In the genomic region with DNA sequence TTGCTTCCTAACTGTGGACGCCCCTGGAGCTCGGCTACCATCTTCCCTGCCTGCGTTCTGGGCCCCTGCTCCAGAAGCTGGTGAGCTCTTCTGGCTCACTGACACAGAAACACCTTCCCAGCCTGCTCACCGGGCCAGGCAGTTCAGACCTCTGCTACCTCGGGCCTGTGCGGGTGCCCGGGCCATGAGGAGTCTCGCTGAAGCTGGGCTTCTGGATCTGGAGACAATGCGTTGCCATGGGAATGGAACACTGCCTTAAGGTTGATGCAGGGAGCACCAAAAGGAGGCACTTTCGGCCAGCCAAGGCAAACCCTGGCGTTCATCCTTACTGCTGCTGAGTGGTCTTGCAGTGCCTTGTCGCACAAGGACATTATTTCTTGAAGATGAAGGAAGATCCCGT, we compare ENCODE assay signal across 29 mouse cellular contexts. TPM values are rescaled to one million over a fixed set of nuclear protein-coding genes. Genes with fewer than 3 reads are reported as not detected.
A peak's percentile ranks its signal among the peaks of the same experiment; 100 is the strongest.
DNase-seq lines count a peak whose midpoint lies in the region; ATAC-seq and TF ChIP-seq lines count a peak whose summit lies in the region.
"Had no signal": no experiment of that assay in that cellular context is flagged by ENCODE, and none has a peak within 500 bp of the region (broad histone marks: within the 10 kb centered on the region; RNA-seq: fewer than 3 reads in every experiment).

TSS of gene Ttc23l (minus strand) at position 204 of the 400 bp plus-strand sequence.

- no peak within 1 kb of the TSS for H3K9ac ChIP-seq in embryonic facial prominence, embryonic 12.5 days
- no peak within 1 kb of the TSS for H3K9ac ChIP-seq in midbrain, embryonic 11.5 days (ENCODE audit: low read length)
- H3K9ac ChIP-seq: embryonic facial prominence, embryonic 13.5 days; embryonic facial prominence, embryonic 15.5 days; forebrain, embryonic 12.5 days had no signal

- H3K4me2 ChIP-seq in embryonic facial prominence, embryonic 12.5 days (replicated peaks): no peak within 1 kb of the TSS
- H3K4me2 ChIP-seq in midbrain, embryonic 11.5 days: no peak within 1 kb of the TSS
- H3K4me2 ChIP-seq: embryonic facial prominence, embryonic 13.5 days; embryonic facial prominence, embryonic 15.5 days; forebrain, embryonic 12.5 days had no signal

- 0 out of 2 replicates have a peak, but pooled peaks have one; percentile 10 for ATAC-seq in embryonic facial prominence, embryonic 12.5 days (ENCODE audit: insufficient number of reproducible peaks, insufficient read depth, low FRiP score, low TSS enrichment)
- ATAC-seq in midbrain, embryonic 11.5 days (ENCODE audit: low FRiP score): no peak
- ATAC-seq: CD4-positive, CD25-positive, alpha-beta regulatory T cell, adult 4 months; forebrain, embryonic 14.5 days; forebrain, embryonic 16.5 days had no signal

- H3K9me3 ChIP-seq in embryonic facial prominence, embryonic 12.5 days: no peaks in the 10 kb centered on the region
- no peaks in the 10 kb centered on the region for H3K9me3 ChIP-seq in embryonic facial prominence, embryonic 10.5 days
- H3K9me3 ChIP-seq in midbrain, embryonic 11.5 days (ENCODE audit: control insufficient read depth, low read length): no peaks in the 10 kb centered on the region
- H3K9me3 ChIP-seq: embryonic facial prominence, embryonic 13.5 days; embryonic facial prominence, embryonic 15.5 days; forebrain, embryonic 10.5 days; forebrain, embryonic 12.5 days had no signal

- TF ChIP-seq POLR2A in testis, adult 2 months (IDR thresholded peaks at IDR 0.05; ENCODE audit: control insufficient read depth, low read depth, low read length): peak; percentile 77; the same call in 1 of the 2 replicates

- TF ChIP-seq CTCF in testis, adult 2 months (IDR thresholded peaks at IDR 0.05; ENCODE audit: control insufficient read depth, insufficient read depth, insufficient replicate concordance, low read depth, low read length): no peak

- no peak within 1 kb of the TSS for H3K27ac ChIP-seq in embryonic facial prominence, embryonic 12.5 days
- H3K27ac ChIP-seq in embryonic facial prominence, embryonic 10.5 days (replicated peaks): no peak within 1 kb of the TSS
- H3K27ac ChIP-seq in testis, adult 2 months (ENCODE audit: control insufficient read depth, insufficient read depth, low read depth, low read length): peak within 1 kb of the TSS; percentile 10; the same call in 1 of the 2 replicates
- H3K27ac ChIP-seq in midbrain, embryonic 11.5 days (ENCODE audit: low read depth, low read length): no peak within 1 kb of the TSS
- H3K27ac ChIP-seq: embryonic facial prominence, embryonic 13.5 days; embryonic facial prominence, embryonic 15.5 days; forebrain, embryonic 10.5 days; forebrain, embryonic 12.5 days had no signal

- 89% methylated on average over 13 of the region's 13 CpGs for WGBS in embryonic facial prominence, embryonic 12.5 days
- WGBS in embryonic facial prominence, embryonic 10.5 days: 89% methylated on average over 13 of the region's 13 CpGs
- 80% methylated on average over 13 of the region's 13 CpGs for WGBS in midbrain, embryonic 11.5 days

- H3K4me3 ChIP-seq in embryonic facial prominence, embryonic 12.5 days: no peak within 1 kb of the TSS
- no peak within 1 kb of the TSS for H3K4me3 ChIP-seq in embryonic facial prominence, embryonic 10.5 days
- peak within 1 kb of the TSS; percentile 70 for H3K4me3 ChIP-seq in testis, adult 2 months (ENCODE audit: control insufficient read depth, low read depth, low read length)
- H3K4me3 ChIP-seq in midbrain, embryonic 11.5 days (ENCODE audit: low read depth, low read length): no peak within 1 kb of the TSS
- H3K4me3 ChIP-seq: embryonic facial prominence, embryonic 13.5 days; embryonic facial prominence, embryonic 15.5 days; erythroblast, embryonic 14.5 days; forebrain, embryonic 10.5 days; forebrain, embryonic 12.5 days had no signal

- DNase-seq in embryonic facial prominence, embryonic 10.5 days (ENCODE audit: low spot score): no peak
- no peak for DNase-seq in testis, postnatal 14 days (ENCODE audit: low spot score)
- DNase-seq in ZHBTc4 (ENCODE audit: low read depth, low spot score): peak; percentile 40
- no peak for DNase-seq in adrenal gland, postnatal 25 days
- no peak for DNase-seq in midbrain, embryonic 11.5 days (ENCODE audit: low spot score, missing footprints)
- DNase-seq: adrenal gland, adult 2 months; adrenal gland, postnatal 10 days; adrenal gland, postnatal 36 days; B cell, adult 2 months; cerebellum, adult 11-12 months; cerebellum, adult 8-10 months; cerebellum, adult 9-11 months; cerebellum, postnatal 14 days; cerebellum, postnatal 36 days; embryo, embryonic 11 days had no signal

- no peaks in the 10 kb centered on the region for H3K4me1 ChIP-seq in embryonic facial prominence, embryonic 12.5 days
- no peaks in the 10 kb centered on the region for H3K4me1 ChIP-seq in embryonic facial prominence, embryonic 10.5 days
- H3K4me1 ChIP-seq in testis, adult 2 months (ENCODE audit: control insufficient read depth, insufficient read depth, low read length): peaks cover 3% of the 10 kb centered on the region
- H3K4me1 ChIP-seq in midbrain, embryonic 11.5 days (ENCODE audit: control insufficient read depth, insufficient read depth, low read length): no peaks in the 10 kb centered on the region
- H3K4me1 ChIP-seq: embryonic facial prominence, embryonic 13.5 days; embryonic facial prominence, embryonic 15.5 days; forebrain, embryonic 10.5 days; forebrain, embryonic 12.5 days had no signal

- no peaks in the 10 kb centered on the region for H3K36me3 ChIP-seq in embryonic facial prominence, embryonic 12.5 days
- H3K36me3 ChIP-seq in embryonic facial prominence, embryonic 10.5 days (replicated peaks): no peaks in the 10 kb centered on the region
- no peaks in the 10 kb centered on the region for H3K36me3 ChIP-seq in testis, adult 2 months (ENCODE audit: control insufficient read depth, insufficient read depth, low read length)
- no peaks in the 10 kb centered on the region for H3K36me3 ChIP-seq in midbrain, embryonic 11.5 days (ENCODE audit: control insufficient read depth, insufficient read depth, low read length)
- H3K36me3 ChIP-seq: embryonic facial prominence, embryonic 13.5 days; embryonic facial prominence, embryonic 15.5 days; forebrain, embryonic 10.5 days; forebrain, embryonic 12.5 days had no signal

- H3K27me3 ChIP-seq in embryonic facial prominence, embryonic 12.5 days: no peaks in the 10 kb centered on the region
- no peaks in the 10 kb centered on the region for H3K27me3 ChIP-seq in embryonic facial prominence, embryonic 10.5 days (replicated peaks; ENCODE audit: low read depth, poor library complexity, severe bottlenecking)
- H3K27me3 ChIP-seq in testis, adult 2 months (ENCODE audit: control insufficient read depth, insufficient read depth, low read length): no peaks in the 10 kb centered on the region
- H3K27me3 ChIP-seq in midbrain, embryonic 11.5 days (ENCODE audit: control insufficient read depth, insufficient read depth, low read length): no peaks in the 10 kb centered on the region
- H3K27me3 ChIP-seq: CH12.LX; embryonic facial prominence, embryonic 13.5 days; embryonic facial prominence, embryonic 15.5 days; forebrain, embryonic 12.5 days had no signal

RNA-seq across cellular contexts. Expression of gene Ttc23l, which starts in this region (rescaled TPM):
- not detected in 2 replicates for polyA plus RNA-seq in embryonic facial prominence, embryonic 12.5 days (2016; fragmentation: Nextera tagmentation; extraction: Ambion mirVana)
- polyA plus RNA-seq in embryonic facial prominence, embryonic 10.5 days (2016; fragmentation: Nextera tagmentation; extraction: Ambion mirVana): not detected in 2 replicates
- 125 and 138 TPM in 2 replicates for polyA plus RNA-seq in testis, adult 2 months (2012; rRNA removed)
- not detected in 2 replicates for total RNA-seq in adrenal gland, postnatal 25 days (2021)
- polyA plus RNA-seq in midbrain, embryonic 11.5 days (2014; fragmentation: Nextera tagmentation; extraction: Ambion mirVana): not detected in 2 replicates
- total RNA-seq: adrenal gland, adult 2 months; adrenal gland, postnatal 10 days; adrenal gland, postnatal 36 days; common myeloid progenitor, adult 5-6 weeks; MEL had no signal
- polyA plus RNA-seq: adrenal gland, adult 2 months; CD4-positive, CD25-positive, alpha-beta regulatory T cell, adult 4 months; embryonic facial prominence, embryonic 13.5 days; embryonic facial prominence, embryonic 15.5 days; erythroblast, embryonic 14.5 days; forebrain, embryonic 10.5 days; forebrain, embryonic 12.5 days; forebrain, embryonic 14.5 days; forebrain, embryonic 16.5 days; frontal cortex, adult 2 months had no signal

Comparison
In these comparisons a context has a peak if more than half of its experiments do, and no peak if none do; other contexts are left out.
1. RNA of gene Ttc23l (polyA plus RNA-seq): 125 to 138 TPM in testis, adult 2 months; not detected in embryonic facial prominence, embryonic 12.5 days, not detected in embryonic facial prominence, embryonic 10.5 days and not detected in midbrain, embryonic 11.5 days; every median in the first group is over 100 times any median in the second.
2. Peak in ATAC-seq in embryonic facial prominence, embryonic 12.5 days; RNA of the gene not detected or under 1 TPM.